Mouse (Mus musculus): ENCODE measurements around the gene 4930502E18Rik. TPM values are rescaled to one million over a fixed set of nuclear protein-coding genes. Genes with fewer than 3 reads are reported as not detected.

Gene 4930502E18Rik
- polyA plus RNA-seq, 1 experiment from 2014 or later: 0.13 TPM

DNA sequence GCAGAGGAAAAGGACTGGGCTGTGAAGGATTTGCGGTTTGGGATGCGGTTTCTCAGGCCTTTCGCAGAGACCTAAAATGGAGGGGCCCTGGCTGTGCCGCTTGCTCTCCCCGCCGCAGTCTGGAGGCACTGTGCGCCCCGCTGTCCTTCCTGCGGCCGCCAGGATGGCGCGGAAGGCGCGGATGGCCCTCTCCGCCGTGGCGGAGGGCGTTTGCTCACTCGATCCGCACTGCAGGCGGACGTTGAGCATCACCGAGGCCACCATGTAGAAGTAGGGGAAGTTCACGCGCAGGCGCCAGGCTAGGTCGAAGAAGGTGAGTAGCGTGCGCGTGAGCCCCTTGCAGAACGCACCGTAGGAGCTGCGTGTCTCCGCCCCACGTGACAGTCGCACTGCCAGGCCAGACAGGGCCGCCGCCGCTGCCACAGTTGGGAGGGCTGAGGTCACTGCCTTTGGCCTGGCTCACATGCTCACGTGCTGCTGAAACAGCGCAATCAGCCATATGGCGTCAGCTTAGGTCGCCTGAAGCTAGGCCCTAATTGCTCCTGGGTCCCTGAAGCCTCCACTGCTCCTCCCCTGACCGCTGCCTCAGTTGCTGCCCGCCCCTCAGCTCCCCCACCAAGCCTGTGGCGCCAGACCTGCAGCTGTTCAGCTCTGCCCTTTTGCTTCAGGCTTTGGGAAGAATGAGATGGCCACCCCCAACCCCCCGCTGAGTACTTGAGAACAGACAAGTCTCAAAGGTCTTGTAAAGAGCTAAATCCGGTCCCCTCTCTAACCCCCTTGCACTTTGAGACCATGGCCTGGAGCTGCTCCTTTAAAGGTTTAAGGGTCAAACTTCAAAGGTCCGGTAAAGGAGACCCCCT lies 8.1 kb upstream of the 4930502E18Rik start:
- Histone ChIP-seq H3K4me1 (replicated peaks; ENCODE audit: control insufficient read depth, insufficient read depth, low read length) (no peaks in the 10 kb centered on the region), H3K9me3 (ENCODE audit: control insufficient read depth, low read length) (no peaks in the 10 kb centered on the region), H3K9ac (peak overlapping the region; percentile 61), H3K36me3 (replicated peaks; ENCODE audit: control insufficient read depth, insufficient read depth) (no peaks in the 10 kb centered on the region), H3K27me3 (ENCODE audit: control insufficient read depth, insufficient read depth, low read length) (no peaks in the 10 kb centered on the region), H3K4me3 (replicated peaks; ENCODE audit: low read length) (peak overlapping the region; percentile 34), H3K27ac (no peak overlapping the region), H3K4me2 (replicated peaks) (peak overlapping the region; percentile 60)
- ATAC-seq (ENCODE audit: low FRiP score) (peak; percentile 92), DNase-seq (ENCODE audit: low spot score) (peak; percentile 25)
- WGBS: 15% methylated on average over 46 of the region's 49 CpGs

- H3K4me3 ChIP-seq (replicated peaks; ENCODE audit: low read length): no peak overlapping the region
- H3K9ac ChIP-seq: no peak overlapping the region
- no peak overlapping the region for H3K27ac ChIP-seq
- no peaks in the 10 kb centered on the region for H3K4me1 ChIP-seq (replicated peaks; ENCODE audit: control insufficient read depth, insufficient read depth, low read length)
- ATAC-seq (ENCODE audit: low FRiP score) (no peak), DNase-seq (ENCODE audit: low spot score) (no peak)
- H3K4me2 ChIP-seq (replicated peaks): no peak overlapping the region
- no peaks in the 10 kb centered on the region for H3K36me3 ChIP-seq (replicated peaks; ENCODE audit: control insufficient read depth, insufficient read depth)
- WGBS: 86% methylated on average over 2 of the region's 2 CpGs
- H3K9me3 ChIP-seq (ENCODE audit: control insufficient read depth, low read length): no peaks in the 10 kb centered on the region
- no peaks in the 10 kb centered on the region for H3K27me3 ChIP-seq (ENCODE audit: control insufficient read depth, insufficient read depth, low read length)
Observed at GRCm38 (mm10) chrX:53728967-53729366, 4.3 kb downstream of the 4930502E18Rik start.

DNA sequence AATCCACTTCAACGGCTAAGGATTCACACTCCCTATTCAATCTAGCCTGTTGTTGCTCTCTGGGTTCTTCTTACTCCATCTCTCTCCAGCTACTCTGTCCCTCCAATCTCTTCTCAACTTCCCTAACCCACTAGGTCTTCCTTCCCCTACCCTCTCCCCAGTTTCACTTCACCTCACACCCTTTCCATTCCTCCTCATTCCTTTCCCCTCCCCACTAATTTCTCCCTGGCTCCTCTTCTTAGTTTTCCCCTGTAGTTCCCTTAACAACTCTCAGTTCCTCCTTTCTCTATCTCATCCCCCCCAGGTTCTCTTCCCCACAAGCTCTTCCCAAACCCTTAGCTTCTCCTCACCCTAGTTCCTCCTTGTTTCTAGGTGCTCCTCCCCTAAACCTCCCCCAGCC lies 28.2 kb downstream of the 4930502E18Rik start:
- DNase-seq (ENCODE audit: low spot score): no peak
- 95% methylated on average over 1 of the region's 1 CpGs for WGBS
- H3K36me3 ChIP-seq (replicated peaks; ENCODE audit: control insufficient read depth, insufficient read depth): no peaks in the 10 kb centered on the region
- no peak overlapping the region for H3K9ac ChIP-seq
- H3K27ac ChIP-seq: no peak overlapping the region
- peaks cover 9% of the 10 kb centered on the region; the same call in 1 of the 2 replicates for H3K9me3 ChIP-seq (ENCODE audit: control insufficient read depth, low read length)
- ATAC-seq (ENCODE audit: low FRiP score): no peak
- H3K4me3 ChIP-seq (replicated peaks; ENCODE audit: low read length): no peak overlapping the region
- H3K4me1 ChIP-seq (replicated peaks; ENCODE audit: control insufficient read depth, insufficient read depth, low read length): no peaks in the 10 kb centered on the region
- no peak overlapping the region for H3K4me2 ChIP-seq (replicated peaks)
- H3K27me3 ChIP-seq (ENCODE audit: control insufficient read depth, insufficient read depth, low read length): no peaks in the 10 kb centered on the region

- Histone ChIP-seq H3K9me3 (ENCODE audit: control insufficient read depth, low read length) (peaks cover 10% of the 10 kb centered on the region; the same call in 1 of the 2 replicates), H3K36me3 (replicated peaks; ENCODE audit: control insufficient read depth, insufficient read depth) (no peaks in the 10 kb centered on the region), H3K27ac (no peak within 1 kb of the TSS), H3K4me2 (replicated peaks) (no peak within 1 kb of the TSS), H3K9ac (no peak within 1 kb of the TSS), H3K27me3 (ENCODE audit: control insufficient read depth, insufficient read depth, low read length) (no peaks in the 10 kb centered on the region), H3K4me3 (replicated peaks; ENCODE audit: low read length) (no peak within 1 kb of the TSS), H3K4me1 (replicated peaks; ENCODE audit: control insufficient read depth, insufficient read depth, low read length) (no peaks in the 10 kb centered on the region)
- 94% methylated on average over 16 of the region's 16 CpGs for WGBS
- DNase-seq (ENCODE audit: low spot score) (no peak), ATAC-seq (ENCODE audit: low FRiP score) (no peak)
Observed at GRCm38 (mm10) chrX:53757736-53758135, 33.1 kb downstream of the 4930502E18Rik start, which contains the start of gene 1700013H16Rik. 1700013H16Rik (minus strand) TSS chrX:53757831.

- Histone ChIP-seq H3K27me3 (ENCODE audit: control insufficient read depth, insufficient read depth, low read length) (no peaks in the 10 kb centered on the region), H3K4me1 (replicated peaks; ENCODE audit: control insufficient read depth, insufficient read depth, low read length) (no peaks in the 10 kb centered on the region), H3K4me2 (replicated peaks) (no peak within 1 kb of the TSS), H3K27ac (no peak within 1 kb of the TSS), H3K9ac (no peak within 1 kb of the TSS), H3K9me3 (ENCODE audit: control insufficient read depth, low read length) (no peaks in the 10 kb centered on the region), H3K4me3 (replicated peaks; ENCODE audit: low read length) (no peak within 1 kb of the TSS), H3K36me3 (replicated peaks; ENCODE audit: control insufficient read depth, insufficient read depth) (no peaks in the 10 kb centered on the region)
- 88% methylated on average over 12 of the region's 12 CpGs for WGBS
- DNase-seq (ENCODE audit: low spot score): no peak
- ATAC-seq (ENCODE audit: low FRiP score): no peak
Observed at GRCm38 (mm10) chrX:53776276-53776675, 51.6 kb downstream of the 4930502E18Rik start, which contains the start of gene Zfp36l3. Zfp36l3 (minus strand) TSS chrX:53776394.

Other genes with a start within 250 kb of the 4930502E18Rik start
- 218 and 237 TPM in 2 replicates for gene Rtl8c, start 116.8 kb upstream of the 4930502E18Rik start, polyA plus RNA-seq (2014; fragmentation: Nextera tagmentation; extraction: Ambion mirVana)
- 0.57 TPM in 1 of 2 replicates, not detected in the other for gene Gm14597, start 115.8 kb upstream of the 4930502E18Rik start, polyA plus RNA-seq (2014; fragmentation: Nextera tagmentation; extraction: Ambion mirVana)
- 254 TPM in 2 replicates for gene Rtl8a, start 81.1 kb upstream of the 4930502E18Rik start, polyA plus RNA-seq (2014; fragmentation: Nextera tagmentation; extraction: Ambion mirVana)
- gene Rtl8b, start 54.4 kb upstream of the 4930502E18Rik start, polyA plus RNA-seq (2014; fragmentation: Nextera tagmentation; extraction: Ambion mirVana): 184 and 195 TPM in 2 replicates
- not detected in 2 replicates for gene 1700013H16Rik, start 33.0 kb downstream of the 4930502E18Rik start, polyA plus RNA-seq (2014; fragmentation: Nextera tagmentation; extraction: Ambion mirVana)
- not detected in 2 replicates for gene Zfp36l3, start 51.6 kb downstream of the 4930502E18Rik start, polyA plus RNA-seq (2014; fragmentation: Nextera tagmentation; extraction: Ambion mirVana)
- gene Xlr, start 72.9 kb downstream of the 4930502E18Rik start, polyA plus RNA-seq (2014; fragmentation: Nextera tagmentation; extraction: Ambion mirVana): 1.6 and 1.7 TPM in 2 replicates